24 mouse cellular contexts compared by ENCODE assay signal in the genomic region with DNA sequence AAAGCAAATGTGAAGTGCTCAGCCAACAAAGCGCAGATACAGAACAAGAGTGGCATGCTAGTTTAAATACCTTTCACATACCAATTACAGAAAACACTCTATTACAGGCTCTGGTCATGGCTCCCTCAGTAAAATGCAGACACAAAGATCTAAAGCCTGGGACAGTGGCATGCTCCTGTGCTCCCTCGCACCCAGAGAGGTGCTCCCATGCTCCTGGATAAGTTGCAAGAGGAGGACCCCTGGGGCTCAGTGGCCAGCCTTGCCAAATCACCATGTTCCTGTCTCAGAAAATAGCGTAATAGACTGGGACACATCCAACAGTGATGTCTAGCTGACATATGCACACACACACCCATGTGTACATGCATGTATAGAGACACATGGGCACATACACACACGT.
A peak's percentile ranks its signal among the peaks of the same experiment; 100 is the strongest.
DNase-seq lines count a peak whose midpoint lies in the region; ATAC-seq and TF ChIP-seq lines count a peak whose summit lies in the region.
"Had no signal": no experiment of that assay in that cellular context is flagged by ENCODE, and none has a peak within 500 bp of the region (broad histone marks: within the 10 kb centered on the region; RNA-seq: fewer than 3 reads in every experiment).

No protein-coding gene starts in this region.

- no peak for TF ChIP-seq EP300 in CH12.LX (IDR thresholded peaks at IDR 0.05; ENCODE audit: low read length)

- no peak overlapping the region for H3K27ac ChIP-seq in midbrain, embryonic 11.5 days (ENCODE audit: low read depth, low read length)
- H3K27ac ChIP-seq in midbrain, embryonic 13.5 days = no peak overlapping the region
- peak overlapping the region; percentile 96 for H3K27ac ChIP-seq in CH12.LX (ENCODE audit: insufficient read depth, low read depth)
- H3K27ac ChIP-seq in small intestine, adult 2 months (ENCODE audit: insufficient read depth, low read depth, low read length) = 0 out of 2 replicates have a peak overlapping the region, but pooled peaks have one; percentile 13
- H3K27ac ChIP-seq: embryonic facial prominence, embryonic 13.5 days; embryonic facial prominence, embryonic 15.5 days; forebrain, embryonic 10.5 days; forebrain, embryonic 12.5 days had no signal

- no peak for ATAC-seq in midbrain, embryonic 11.5 days (ENCODE audit: low FRiP score)
- ATAC-seq in midbrain, embryonic 13.5 days = no peak
- ATAC-seq: forebrain, embryonic 14.5 days; forebrain, embryonic 16.5 days had no signal

- H3K4me3 ChIP-seq in midbrain, embryonic 11.5 days (ENCODE audit: low read depth, low read length) = no peak overlapping the region
- H3K4me3 ChIP-seq in midbrain, embryonic 13.5 days (replicated peaks) = no peak overlapping the region
- peak overlapping the region; percentile 21 to 52 (median 44) for H3K4me3 ChIP-seq in CH12.LX (replicated peaks in 1 of 3; ENCODE audit: low read depth in 2 of 3, low read length in 2 of 3, poor library complexity in 1 of 3)
- no peak overlapping the region for H3K4me3 ChIP-seq in small intestine, adult 2 months (ENCODE audit: low read depth, low read length)
- H3K4me3 ChIP-seq: embryonic facial prominence, embryonic 13.5 days; embryonic facial prominence, embryonic 15.5 days; erythroblast, embryonic 14.5 days; forebrain, embryonic 10.5 days; forebrain, embryonic 12.5 days had no signal

- in situ Hi-C loops in CH12.LX (cut with MboI; ENCODE audit: low pct_ligation_motif_present, low pct_unique_long_range_greater_than_20kb, low sequenced_read_pairs) = no loop called here

- H3K9me3 ChIP-seq in midbrain, embryonic 11.5 days (ENCODE audit: control insufficient read depth, low read length) = no peaks in the 10 kb centered on the region
- H3K9me3 ChIP-seq in midbrain, embryonic 13.5 days = no peaks in the 10 kb centered on the region
- no peaks in the 10 kb centered on the region for H3K9me3 ChIP-seq in CH12.LX (replicated peaks; ENCODE audit: low read length)
- H3K9me3 ChIP-seq: embryonic facial prominence, embryonic 13.5 days; embryonic facial prominence, embryonic 15.5 days; forebrain, embryonic 10.5 days; forebrain, embryonic 12.5 days had no signal

- no peak overlapping the region for H3K9ac ChIP-seq in midbrain, embryonic 11.5 days (ENCODE audit: low read length)
- H3K9ac ChIP-seq in midbrain, embryonic 13.5 days (replicated peaks) = no peak overlapping the region
- peak overlapping the region; percentile 62 for H3K9ac ChIP-seq in CH12.LX (ENCODE audit: insufficient read depth, low read depth)
- H3K9ac ChIP-seq: embryonic facial prominence, embryonic 13.5 days; embryonic facial prominence, embryonic 15.5 days; forebrain, embryonic 12.5 days had no signal

- WGBS in midbrain, embryonic 11.5 days = 84% methylated on average over 4 of the region's 4 CpGs
- 93% methylated on average over 4 of the region's 4 CpGs for WGBS in midbrain, embryonic 13.5 days
- WGBS in small intestine, adult 2 months = 92% methylated on average over 4 of the region's 4 CpGs

- TF ChIP-seq CTCF in CH12.LX (conservative IDR thresholded peaks at IDR 0.05 in 1 of 2, IDR thresholded peaks at IDR 0.05 in 1 of 2; ENCODE audit: low read depth in 2 of 2, low read length in 2 of 2) = no peak
- TF ChIP-seq CTCF in small intestine, adult 2 months (IDR thresholded peaks at IDR 0.05; ENCODE audit: extremely low read depth, insufficient read length, insufficient replicate concordance, low read depth, low read length) = no peak

- DNase-seq in midbrain, embryonic 11.5 days (ENCODE audit: low spot score, missing footprints) = peak; percentile 65
- peak; percentile 17 for DNase-seq in thymus, postnatal 4 days
- DNase-seq in thymus, postnatal 25 days = no peak
- DNase-seq in CH12.LX (ENCODE audit: extremely low read depth) = no peak
- no peak for DNase-seq in retina, postnatal 1 day
- no peak for DNase-seq in urinary bladder, postnatal 10 days (ENCODE audit: low spot score)
- DNase-seq: adrenal gland, adult 2 months; adrenal gland, postnatal 10 days; adrenal gland, postnatal 25 days; cerebellum, adult 11 months; cerebellum, adult 18-20 months; cerebellum, adult 8-10 months; cerebellum, adult 9-11 months; cerebellum, postnatal 36 days; embryo, embryonic 11 days had no signal

- no peaks in the 10 kb centered on the region for H3K36me3 ChIP-seq in midbrain, embryonic 11.5 days (ENCODE audit: control insufficient read depth, insufficient read depth, low read length)
- H3K36me3 ChIP-seq in midbrain, embryonic 13.5 days = no peaks in the 10 kb centered on the region
- H3K36me3 ChIP-seq in CH12.LX (replicated peaks in 1 of 2; ENCODE audit: control insufficient read depth in 1 of 2, insufficient read depth in 1 of 2, low read length in 1 of 2) = peaks cover 0 to 1% of the 10 kb centered on the region in 2 experiments
- no peaks in the 10 kb centered on the region for H3K36me3 ChIP-seq in small intestine, adult 2 months (ENCODE audit: control insufficient read depth, insufficient read depth, low read length)
- H3K36me3 ChIP-seq: embryonic facial prominence, embryonic 13.5 days; embryonic facial prominence, embryonic 15.5 days; forebrain, embryonic 10.5 days; forebrain, embryonic 12.5 days had no signal

- no peaks in the 10 kb centered on the region for H3K27me3 ChIP-seq in midbrain, embryonic 11.5 days (ENCODE audit: control insufficient read depth, insufficient read depth, low read length)
- H3K27me3 ChIP-seq in midbrain, embryonic 13.5 days = no peaks in the 10 kb centered on the region
- no peaks in the 10 kb centered on the region for H3K27me3 ChIP-seq in CH12.LX (replicated peaks)
- no peaks in the 10 kb centered on the region for H3K27me3 ChIP-seq in small intestine, adult 2 months (ENCODE audit: control insufficient read depth, insufficient read depth, low read length)
- H3K27me3 ChIP-seq: embryonic facial prominence, embryonic 13.5 days; embryonic facial prominence, embryonic 15.5 days; forebrain, embryonic 12.5 days had no signal

- no peak for TF ChIP-seq POLR2A in CH12.LX (IDR thresholded peaks at IDR 0.05; ENCODE audit: low read depth, low read length)
- TF ChIP-seq POLR2A in small intestine, adult 2 months (IDR thresholded peaks at IDR 0.05; ENCODE audit: low read depth, low read length) = no peak

- no peak overlapping the region for H3K4me2 ChIP-seq in midbrain, embryonic 11.5 days
- H3K4me2 ChIP-seq in midbrain, embryonic 13.5 days (replicated peaks) = no peak overlapping the region
- H3K4me2 ChIP-seq in CH12.LX (ENCODE audit: insufficient read depth, low read depth, poor library complexity, severe bottlenecking) = peak overlapping the region; percentile 91
- H3K4me2 ChIP-seq: embryonic facial prominence, embryonic 13.5 days; embryonic facial prominence, embryonic 15.5 days; forebrain, embryonic 12.5 days had no signal

- H3K79me2 ChIP-seq in CH12.LX (replicated peaks; ENCODE audit: control insufficient read depth, extremely low read depth, insufficient read depth, poor library complexity, severe bottlenecking) = no peaks in the 10 kb centered on the region

- dilution Hi-C loops in CH12.LX (cut with MboI; ENCODE audit: extremely low pct_ligation_motif_present, extremely low pct_unique_long_range_greater_than_20kb, low sequenced_read_pairs) = no loop called here

- TF ChIP-seq RAD21 in CH12.LX (IDR thresholded peaks at IDR 0.05; ENCODE audit: low read depth, low read length) = no peak

- H3K4me1 ChIP-seq in midbrain, embryonic 11.5 days (ENCODE audit: control insufficient read depth, insufficient read depth, low read length) = no peaks in the 10 kb centered on the region
- H3K4me1 ChIP-seq in midbrain, embryonic 13.5 days (replicated peaks) = no peaks in the 10 kb centered on the region
- peaks cover 38 to 80% of the 10 kb centered on the region in 2 experiments for H3K4me1 ChIP-seq in CH12.LX (ENCODE audit: control insufficient read depth in 1 of 2, insufficient read depth in 2 of 2)
- peaks cover 10% of the 10 kb centered on the region for H3K4me1 ChIP-seq in small intestine, adult 2 months (ENCODE audit: control insufficient read depth, insufficient read depth, insufficient read length, low read length)
- H3K4me1 ChIP-seq: embryonic facial prominence, embryonic 13.5 days; embryonic facial prominence, embryonic 15.5 days; forebrain, embryonic 10.5 days; forebrain, embryonic 12.5 days had no signal

TF ChIP-seq in CH12.LX, 34 proteins besides CTCF, POLR2A, EP300 and RAD21:
- TF ChIP-seq MYC (IDR thresholded peaks at IDR 0.05; ENCODE audit: low read depth, low read length) (no peak), SIN3A (IDR thresholded peaks at IDR 0.05; ENCODE audit: low read length) (0 out of 2 replicates have a peak, but pooled peaks have one; percentile 10), HCFC1 (IDR thresholded peaks at IDR 0.05; ENCODE audit: low read depth, low read length) (no peak), MXI1 (IDR thresholded peaks at IDR 0.05; ENCODE audit: low read depth, low read length) (peak; percentile 26; the same call in 1 of the 2 replicates), KAT2A (IDR thresholded peaks at IDR 0.05; ENCODE audit: insufficient replicate concordance, low read length) (no peak), NELFE (IDR thresholded peaks at IDR 0.05; ENCODE audit: low read depth, low read length) (no peak), JUN (IDR thresholded peaks at IDR 0.05; ENCODE audit: insufficient read depth, low read depth, low read length) (no peak), ETS1 (conservative IDR thresholded peaks at IDR 0.05; ENCODE audit: low read depth, low read length) (no peak)

Comparison
In these comparisons a context has a peak if more than half of its experiments do, and no peak if none do; other contexts are left out.
1. DNase-seq: peak in midbrain, embryonic 11.5 days (single experiment) and thymus, postnatal 4 days (single experiment); none in thymus, postnatal 25 days (single experiment), CH12.LX (single experiment), retina, postnatal 1 day (single experiment) and urinary bladder, postnatal 10 days (single experiment).
2. H3K27ac ChIP-seq: peak in CH12.LX (single experiment) and small intestine, adult 2 months (single experiment); none in midbrain, embryonic 11.5 days (single experiment) and midbrain, embryonic 13.5 days (single experiment).
3. H3K4me3 ChIP-seq: peak in CH12.LX (3 of 3); none in midbrain, embryonic 11.5 days (single experiment), midbrain, embryonic 13.5 days (single experiment) and small intestine, adult 2 months (single experiment).